Mouse (Mus musculus) ES-E14 (cell line): ENCODE results near the gene Lca5.

Source experiments
- CHD2 ChIP-seq: IDR thresholded peaks from 2 replicates; pipeline ENCODE4 v1.6.1; 2014; ENCODE audit warnings: mild to moderate bottlenecking, low read depth, low read length, inconsistent platforms
- HCFC1 ChIP-seq: IDR thresholded peaks from 2 replicates; pipeline ENCODE4 v1.6.1; 2012; ENCODE audit warnings: low read length, inconsistent platforms, borderline replicate concordance; ENCODE audit not compliant: insufficient read depth
- MAFK ChIP-seq: IDR thresholded peaks from 2 replicates; pipeline ENCODE4 v1.6.1; 2014; ENCODE audit warnings: mild to moderate bottlenecking, low read depth, low read length, inconsistent platforms; ENCODE audit not compliant: insufficient read depth
- ZC3H11A ChIP-seq: IDR thresholded peaks from 2 replicates; pipeline ENCODE4 v1.6.1; 2012; ENCODE audit warnings: low read depth, mild to moderate bottlenecking, inconsistent platforms, low read length, borderline replicate concordance
- ZNF384 ChIP-seq: IDR thresholded peaks from 2 replicates; pipeline ENCODE4 v1.6.1; 2012; ENCODE audit warnings: low read depth, low read length, inconsistent platforms

- TF ChIP-seq ZC3H11A = no peak
- no peak for TF ChIP-seq HCFC1
- TF ChIP-seq ZNF384 = no peak
- TF ChIP-seq CHD2 = no peak
- no peak for TF ChIP-seq MAFK
Observed at GRCm38 (mm10) chr9:83399414-83399813, 41.5 kb downstream of the Lca5 start.
